Mouse (Mus musculus) small intestine, adult 2 months (tissue): Measurements from ENCODE around the gene 1700013F07Rik. TPM values are rescaled to one million over a fixed set of nuclear protein-coding genes. Genes with fewer than 3 reads are reported as not detected.

Experiments
- H3K27ac ChIP-seq: fragments of 200-500 bp; 2 replicates; pipeline ENCODE4 v1.5.1; 2012; ENCODE audit warnings: low read depth, low read length, control low read depth, inconsistent platforms; ENCODE audit not compliant: insufficient read depth
- H3K27me3 ChIP-seq: fragments of 200-500 bp; 2 replicates; pipeline ENCODE4 v1.6.1; 2012; ENCODE audit warnings: mild to moderate bottlenecking, moderate library complexity, low read length, inconsistent platforms; ENCODE audit not compliant: control insufficient read depth, insufficient read depth
- H3K36me3 ChIP-seq: fragments of 200-500 bp; 2 replicates; pipeline ENCODE4 v1.6.1; 2012; ENCODE audit warnings: mild to moderate bottlenecking, low read length, control low read depth, inconsistent platforms; ENCODE audit not compliant: control insufficient read depth, insufficient read depth
- H3K4me1 ChIP-seq: fragments of 200-500 bp; 2 replicates; pipeline ENCODE4 v1.6.1; 2012; ENCODE audit warnings: low read length, inconsistent platforms, mixed read lengths; ENCODE audit not compliant: control insufficient read depth, insufficient read depth, insufficient read length
- H3K4me3 ChIP-seq: fragments of 200-500 bp; 2 replicates; pipeline ENCODE4 v1.5.1; 2012; ENCODE audit warnings: low read depth, mild to moderate bottlenecking, control low read depth, inconsistent platforms, low read length, moderate library complexity
- CTCF ChIP-seq: fragments of 200-500 bp; IDR thresholded peaks from 2 replicates; pipeline ENCODE4 v1.5.1; 2012; ENCODE audit warnings: low read depth, mild to moderate bottlenecking, control low read depth, inconsistent platforms, low read length, moderate library complexity, mixed read lengths; ENCODE audit not compliant: insufficient replicate concordance, insufficient read length; ENCODE audit errors: extremely low read depth
- POLR2A ChIP-seq: fragments of 200-500 bp; IDR thresholded peaks from 2 replicates; pipeline ENCODE4 v1.6.1; 2012; ENCODE audit warnings: low read depth, mild to moderate bottlenecking, control low read depth, inconsistent platforms, low read length, moderate library complexity
- WGBS: fragments of 180-500 bp; shearing (Covaris S2); methylation state at CpG from one replicate; pipeline ENCODE4 v1.1.7; 2018; 5-methylcytosine and 5-hydroxymethylcytosine counted together
- polyA plus RNA-seq: library from polyadenylated mRNA; depleted of rRNA; stranded (reverse); fragments of >200 nt; gene quantifications from 2 replicates; pipeline ENCODE4 v1.2.3, GENCODE M21; 2012; rRNA removed

1700013F07Rik gene
- polyA plus RNA-seq, 1 experiment = not detected

- no peaks in the 10 kb centered on the region for H3K36me3 ChIP-seq
- H3K4me1 ChIP-seq = no peaks in the 10 kb centered on the region
- WGBS = under 1% methylated on average over 61 of the region's 61 CpGs
- H3K27me3 ChIP-seq = no peaks in the 10 kb centered on the region
- TF ChIP-seq CTCF (no peak), POLR2A (no peak)
- peak overlapping the region; percentile 4; the same call in 1 of the 2 replicates for H3K27ac ChIP-seq
- H3K4me3 ChIP-seq = peak overlapping the region; percentile 87
Observed at GRCm38 (mm10) chr3:108591530-108592522, 57.9 kb downstream of the 1700013F07Rik start.

Other genes starting within 250 kb of the 1700013F07Rik start
- gene Mybphl, start 169.2 kb upstream of the 1700013F07Rik start, polyA plus RNA-seq = not detected in 2 replicates
- gene Psrc1, start 150.3 kb upstream of the 1700013F07Rik start, polyA plus RNA-seq = 1.3 and 5.3 TPM in 2 replicates
- 2.7 and 8.2 TPM in 2 replicates for gene Celsr2, start 118.6 kb upstream of the 1700013F07Rik start, polyA plus RNA-seq
- gene Sars, start 88.9 kb upstream of the 1700013F07Rik start, polyA plus RNA-seq = 11.7 and 28.1 TPM in 2 replicates
- 15.2 and 19.4 TPM in 2 replicates for gene 5330417C22Rik, start 2.4 kb downstream of the 1700013F07Rik start, polyA plus RNA-seq
- gene Tmem167b, start 28.3 kb downstream of the 1700013F07Rik start, polyA plus RNA-seq = 1.4 and 2.9 TPM in 2 replicates
- 0.06 and 0.51 TPM in 2 replicates for gene Taf13, start 37.5 kb downstream of the 1700013F07Rik start, polyA plus RNA-seq
- 0.94 and 1.3 TPM in 2 replicates for gene Wdr47, start 57.1 kb downstream of the 1700013F07Rik start, polyA plus RNA-seq
- gene Clcc1, start 119.8 kb downstream of the 1700013F07Rik start, polyA plus RNA-seq = 7.3 and 17.7 TPM in 2 replicates
- gene Gpsm2, start 188.2 kb downstream of the 1700013F07Rik start, polyA plus RNA-seq = 4.6 and 8.7 TPM in 2 replicates
- gene Aknad1, start 205.5 kb downstream of the 1700013F07Rik start, polyA plus RNA-seq = not detected in 2 replicates